Mouse (Mus musculus): ENCODE results near the gene Ampd1. TPM values are rescaled to one million over a fixed set of nuclear protein-coding genes. Genes with fewer than 3 reads are reported as not detected.
"Not testable (repeated sequence)": the region's sequence is repeated elsewhere in the genome, so short reads cannot be mapped to it uniquely, and the experiment has no call there.

Ampd1 gene
- polyA plus RNA-seq, 1 experiment from 2014 or later = not detected

DNA sequence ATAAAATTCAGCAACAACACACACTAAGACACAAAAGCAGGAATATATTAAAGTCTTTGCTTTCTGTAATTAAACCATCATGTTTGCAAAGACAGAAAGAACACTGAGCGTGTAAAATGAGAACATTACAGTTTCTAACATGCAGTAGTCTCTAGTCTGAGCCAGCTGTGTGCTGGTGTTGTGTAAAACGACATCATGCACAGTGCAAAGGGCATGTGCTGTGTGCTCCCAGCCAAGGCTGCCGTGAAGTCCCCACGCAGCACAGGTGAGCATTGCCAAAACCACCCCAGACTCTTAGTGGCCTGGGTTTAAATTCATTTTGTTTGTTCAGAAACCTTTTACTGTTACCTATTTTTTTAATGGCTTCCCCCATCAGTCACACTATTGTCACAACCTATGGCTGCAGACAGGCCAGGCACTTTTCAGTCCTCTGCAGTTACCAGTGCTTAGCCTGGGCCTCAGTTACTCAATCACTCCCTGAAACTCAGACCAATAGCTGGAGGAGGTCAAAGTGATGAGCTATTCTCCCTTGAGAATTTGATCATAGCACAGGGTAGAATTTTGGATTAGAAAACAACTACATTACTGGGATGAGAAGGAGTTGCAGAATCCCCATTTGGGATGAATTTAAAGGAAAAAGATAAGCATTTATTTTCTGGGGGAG is 62.7 kb downstream of the Ampd1 start:
- 75% methylated on average over 4 of the region's 4 CpGs for WGBS
- Histone ChIP-seq H3K9me3 (ENCODE audit: control insufficient read depth, low read length) (no peaks in the 10 kb centered on the region), H3K4me2 (ENCODE audit: low read length) (no peak overlapping the region), H3K36me3 (ENCODE audit: control insufficient read depth, insufficient read depth, low read length) (0 out of 2 replicates have a peak, but pooled peaks cover 3% of the 10 kb centered on the region), H3K9ac (ENCODE audit: low read length) (no peak overlapping the region), H3K27me3 (replicated peaks; ENCODE audit: control insufficient read depth, insufficient read depth, low read length) (no peaks in the 10 kb centered on the region), H3K4me3 (ENCODE audit: low read depth, low read length) (no peak overlapping the region), H3K4me1 (replicated peaks; ENCODE audit: control insufficient read depth, insufficient read depth, low read length) (no peaks in the 10 kb centered on the region), H3K27ac (ENCODE audit: low read depth) (no peak overlapping the region)
- ATAC-seq (replicated peaks; ENCODE audit: low FRiP score, low TSS enrichment, low read depth) (no peak), DNase-seq (ENCODE audit: low spot score) (no peak)

DNA sequence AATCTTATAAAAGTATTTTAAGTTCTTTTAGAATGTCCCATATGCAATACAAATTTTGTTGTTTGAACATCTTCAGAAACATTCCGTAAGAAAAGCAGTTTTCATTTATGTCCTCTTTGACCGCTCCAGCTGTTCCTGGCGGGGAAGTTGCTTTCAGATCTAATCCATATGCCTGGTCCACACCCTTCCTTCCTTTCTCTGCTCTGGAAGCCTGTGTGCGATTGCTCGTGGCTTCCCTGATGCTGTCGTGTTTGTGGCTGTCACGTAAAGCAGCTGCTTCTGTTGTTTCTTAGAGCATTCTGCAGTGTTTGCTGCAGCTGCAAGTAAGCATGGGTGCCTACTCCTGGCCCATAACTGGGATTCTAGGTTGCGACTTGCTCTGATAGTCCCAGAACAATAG is 65.2 kb downstream of the Ampd1 start:
- ATAC-seq (replicated peaks; ENCODE audit: low FRiP score, low TSS enrichment, low read depth) = no peak
- DNase-seq (ENCODE audit: low spot score) = no peak
- Histone ChIP-seq H3K27me3 (replicated peaks; ENCODE audit: control insufficient read depth, insufficient read depth, low read length) (no peaks in the 10 kb centered on the region), H3K9me3 (ENCODE audit: control insufficient read depth, low read length) (no peaks in the 10 kb centered on the region), H3K36me3 (ENCODE audit: control insufficient read depth, insufficient read depth, low read length) (0 out of 2 replicates have a peak, but pooled peaks cover 3% of the 10 kb centered on the region), H3K4me3 (ENCODE audit: low read depth, low read length) (no peak overlapping the region), H3K4me1 (replicated peaks; ENCODE audit: control insufficient read depth, insufficient read depth, low read length) (no peaks in the 10 kb centered on the region), H3K9ac (ENCODE audit: low read length) (no peak overlapping the region), H3K27ac (ENCODE audit: low read depth) (0 out of 2 replicates have a peak overlapping the region, but pooled peaks have one; percentile 19), H3K4me2 (ENCODE audit: low read length) (no peak overlapping the region)
- WGBS = 55% methylated on average over 8 of the region's 8 CpGs

DNA sequence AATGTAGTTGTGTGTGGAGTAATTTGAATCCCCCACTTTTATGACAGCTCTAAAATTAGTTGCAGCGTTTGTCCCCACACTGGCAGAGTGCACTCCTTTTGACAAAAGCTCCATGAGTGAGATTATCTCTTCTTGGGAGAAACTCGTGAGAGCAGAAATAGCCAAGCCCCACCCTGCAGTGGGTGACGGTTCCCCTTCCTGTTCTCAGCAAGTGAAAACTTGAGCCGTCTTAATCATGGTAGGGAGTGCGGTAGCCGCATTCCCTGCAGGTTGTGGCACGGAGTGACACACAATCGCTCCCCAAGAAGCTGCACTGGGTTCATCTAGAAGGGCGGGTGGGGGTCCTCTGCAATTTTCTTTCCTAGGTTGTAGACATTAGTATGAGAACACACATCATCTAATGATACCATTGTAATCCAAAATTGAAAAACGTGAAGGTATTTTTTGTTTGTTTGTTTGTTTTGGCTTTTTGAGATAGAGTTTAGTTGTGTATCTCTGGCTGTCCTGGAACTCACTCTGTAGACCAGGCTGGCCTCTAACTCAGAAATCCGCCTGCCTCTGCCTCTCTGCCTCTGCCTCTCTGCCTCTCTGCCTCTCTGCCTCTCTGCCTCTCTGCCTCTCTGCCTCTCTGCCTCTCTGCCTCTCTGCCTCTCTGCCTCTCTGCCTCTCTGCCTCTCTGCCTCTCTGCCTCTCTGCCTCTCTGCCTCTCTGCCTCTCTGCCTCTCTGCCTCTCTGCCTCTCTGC is 66.5 kb downstream of the Ampd1 start:
- DNase-seq (ENCODE audit: low spot score); H3K4me2 ChIP-seq (ENCODE audit: low read length); H3K9ac ChIP-seq (ENCODE audit: low read length); H3K27ac ChIP-seq (ENCODE audit: low read depth); H3K27me3 ChIP-seq (replicated peaks; ENCODE audit: control insufficient read depth, insufficient read depth, low read length); H3K4me1 ChIP-seq (replicated peaks; ENCODE audit: control insufficient read depth, insufficient read depth, low read length); H3K4me3 ChIP-seq (ENCODE audit: low read depth, low read length); H3K36me3 ChIP-seq (ENCODE audit: control insufficient read depth, insufficient read depth, low read length); ATAC-seq (replicated peaks; ENCODE audit: low FRiP score, low TSS enrichment, low read depth); H3K9me3 ChIP-seq (ENCODE audit: control insufficient read depth, low read length): not testable (repeated sequence)
- WGBS = 61% methylated on average over 11 of the region's 11 CpGs

DNA sequence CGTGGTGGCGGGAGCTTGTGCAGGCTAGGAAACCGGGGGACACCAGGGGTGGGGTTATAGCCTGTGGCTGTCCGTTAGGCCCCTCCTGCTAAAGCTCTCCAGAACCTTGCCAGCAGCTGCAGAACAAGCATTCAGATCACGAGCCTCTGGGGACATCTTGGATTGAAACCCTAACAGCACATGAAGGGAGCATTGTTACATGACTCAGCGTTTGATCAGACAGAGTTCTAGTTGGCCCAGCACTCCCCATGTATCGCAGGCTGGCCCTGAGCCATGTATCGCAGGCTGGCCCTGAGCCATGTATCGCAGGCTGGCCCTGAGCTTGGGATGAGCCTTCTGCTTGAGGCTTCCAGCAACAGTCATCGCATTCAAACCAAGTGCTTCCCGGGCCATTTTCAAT is 67.5 kb downstream of the Ampd1 start:
- H3K4me1 ChIP-seq (replicated peaks; ENCODE audit: control insufficient read depth, insufficient read depth, low read length) = no peaks in the 10 kb centered on the region
- no peaks in the 10 kb centered on the region for H3K27me3 ChIP-seq (replicated peaks; ENCODE audit: control insufficient read depth, insufficient read depth, low read length)
- no peak overlapping the region for H3K9ac ChIP-seq (ENCODE audit: low read length)
- 0 out of 2 replicates have a peak, but pooled peaks cover 3% of the 10 kb centered on the region for H3K36me3 ChIP-seq (ENCODE audit: control insufficient read depth, insufficient read depth, low read length)
- no peak overlapping the region for H3K4me3 ChIP-seq (ENCODE audit: low read depth, low read length)
- no peaks in the 10 kb centered on the region for H3K9me3 ChIP-seq (ENCODE audit: control insufficient read depth, low read length)
- no peak for DNase-seq (ENCODE audit: low spot score)
- H3K4me2 ChIP-seq (ENCODE audit: low read length) = no peak overlapping the region
- WGBS = 93% methylated on average over 11 of the region's 11 CpGs
- no peak overlapping the region for H3K27ac ChIP-seq (ENCODE audit: low read depth)
- ATAC-seq (replicated peaks; ENCODE audit: low FRiP score, low TSS enrichment, low read depth) = no peak

DNA sequence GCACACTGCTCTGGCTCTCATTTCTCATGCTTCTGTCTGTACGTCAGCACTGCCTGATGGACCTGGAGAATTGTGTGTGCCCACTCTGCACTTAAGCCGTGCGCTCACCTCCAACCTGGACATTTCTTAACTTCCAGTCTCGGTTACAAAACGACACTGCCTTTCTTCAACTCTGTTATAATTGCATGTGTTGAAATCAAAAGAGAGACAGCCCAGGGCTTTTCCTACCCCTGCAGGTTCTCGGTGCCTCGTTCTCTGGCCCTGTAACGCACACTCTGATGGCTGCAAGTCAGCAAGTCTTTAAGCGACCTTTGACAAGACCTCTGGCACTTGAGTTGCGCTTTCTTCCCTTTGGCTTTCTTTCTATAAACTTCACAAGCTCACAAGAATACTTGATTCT is 68.6 kb downstream of the Ampd1 start:
- no peak for DNase-seq (ENCODE audit: low spot score)

DNA sequence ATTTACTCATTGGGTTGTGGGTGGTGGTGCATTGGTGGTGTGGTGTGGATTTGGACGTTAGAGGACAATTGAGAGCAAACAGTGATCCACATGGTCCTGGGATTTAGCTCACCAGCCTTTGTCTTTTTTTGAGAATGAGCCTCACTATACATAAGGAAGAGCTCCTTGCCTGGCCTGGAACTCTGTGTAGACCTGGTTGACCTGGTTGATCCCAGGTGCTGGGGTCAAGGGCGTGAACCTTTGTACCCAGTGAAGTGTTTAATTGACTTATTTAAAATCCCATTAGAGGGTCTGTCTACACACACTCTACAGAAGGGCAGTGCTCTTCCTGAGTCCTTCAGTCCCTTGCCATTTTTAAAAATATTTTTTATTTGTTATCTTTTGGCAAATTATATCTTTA is 71.5 kb downstream of the Ampd1 start:
- Histone ChIP-seq H3K36me3 (ENCODE audit: control insufficient read depth, insufficient read depth, low read length) (no peaks in the 10 kb centered on the region), H3K4me1 (replicated peaks; ENCODE audit: control insufficient read depth, insufficient read depth, low read length) (no peaks in the 10 kb centered on the region), H3K27me3 (replicated peaks; ENCODE audit: control insufficient read depth, insufficient read depth, low read length) (no peaks in the 10 kb centered on the region), H3K9me3 (ENCODE audit: control insufficient read depth, low read length) (no peaks in the 10 kb centered on the region), H3K4me3 (ENCODE audit: low read depth, low read length) (no peak overlapping the region), H3K27ac (ENCODE audit: low read depth) (no peak overlapping the region), H3K4me2 (ENCODE audit: low read length) (no peak overlapping the region), H3K9ac (ENCODE audit: low read length) (no peak overlapping the region)
- ATAC-seq (replicated peaks; ENCODE audit: low FRiP score, low TSS enrichment, low read depth) (no peak), DNase-seq (ENCODE audit: low spot score) (no peak)
- 79% methylated on average over 2 of the region's 2 CpGs for WGBS

More for the DNA sequence above, 68.6 kb downstream of the Ampd1 start:
- Histone ChIP-seq H3K9me3 (ENCODE audit: control insufficient read depth, low read length) (no peaks in the 10 kb centered on the region), H3K4me2 (ENCODE audit: low read length) (no peak overlapping the region), H3K27me3 (replicated peaks; ENCODE audit: control insufficient read depth, insufficient read depth, low read length) (no peaks in the 10 kb centered on the region), H3K4me3 (ENCODE audit: low read depth, low read length) (no peak overlapping the region), H3K27ac (ENCODE audit: low read depth) (no peak overlapping the region), H3K9ac (ENCODE audit: low read length) (no peak overlapping the region), H3K36me3 (ENCODE audit: control insufficient read depth, insufficient read depth, low read length) (no peaks in the 10 kb centered on the region), H3K4me1 (replicated peaks; ENCODE audit: control insufficient read depth, insufficient read depth, low read length) (no peaks in the 10 kb centered on the region)
- no peak for ATAC-seq (replicated peaks; ENCODE audit: low FRiP score, low TSS enrichment, low read depth)
- 88% methylated on average over 10 of the region's 10 CpGs for WGBS

DNA sequence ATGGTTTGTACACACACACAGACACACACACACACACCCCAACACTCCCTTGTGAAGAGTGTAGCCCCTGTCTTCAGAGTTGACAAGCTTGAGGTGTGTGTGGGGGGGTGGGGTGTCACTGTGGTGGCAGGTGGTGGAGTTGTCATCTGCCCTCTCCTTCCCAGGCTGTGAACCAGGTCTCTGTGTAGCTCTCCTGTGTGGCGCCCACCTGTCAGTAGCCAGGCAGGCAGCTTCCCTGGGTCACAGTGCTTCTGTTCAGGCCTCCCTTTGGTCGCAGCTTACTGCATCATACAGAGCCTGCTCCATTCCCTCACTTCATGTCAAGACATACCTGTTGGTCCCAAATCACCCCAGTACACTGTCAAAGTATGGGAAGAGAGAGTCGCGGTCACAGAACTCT is 72.0 kb downstream of the Ampd1 start:
- WGBS = 75% methylated on average over 4 of the region's 4 CpGs
- Histone ChIP-seq H3K4me1 (replicated peaks; ENCODE audit: control insufficient read depth, insufficient read depth, low read length) (no peaks in the 10 kb centered on the region), H3K9ac (ENCODE audit: low read length) (no peak overlapping the region), H3K4me2 (ENCODE audit: low read length) (no peak overlapping the region), H3K27ac (ENCODE audit: low read depth) (no peak overlapping the region), H3K4me3 (ENCODE audit: low read depth, low read length) (no peak overlapping the region), H3K36me3 (ENCODE audit: control insufficient read depth, insufficient read depth, low read length) (0 out of 2 replicates have a peak, but pooled peaks cover 3% of the 10 kb centered on the region), H3K9me3 (ENCODE audit: control insufficient read depth, low read length) (no peaks in the 10 kb centered on the region), H3K27me3 (replicated peaks; ENCODE audit: control insufficient read depth, insufficient read depth, low read length) (no peaks in the 10 kb centered on the region)
- DNase-seq (ENCODE audit: low spot score) = no peak
- no peak for ATAC-seq (replicated peaks; ENCODE audit: low FRiP score, low TSS enrichment, low read depth)

DNA sequence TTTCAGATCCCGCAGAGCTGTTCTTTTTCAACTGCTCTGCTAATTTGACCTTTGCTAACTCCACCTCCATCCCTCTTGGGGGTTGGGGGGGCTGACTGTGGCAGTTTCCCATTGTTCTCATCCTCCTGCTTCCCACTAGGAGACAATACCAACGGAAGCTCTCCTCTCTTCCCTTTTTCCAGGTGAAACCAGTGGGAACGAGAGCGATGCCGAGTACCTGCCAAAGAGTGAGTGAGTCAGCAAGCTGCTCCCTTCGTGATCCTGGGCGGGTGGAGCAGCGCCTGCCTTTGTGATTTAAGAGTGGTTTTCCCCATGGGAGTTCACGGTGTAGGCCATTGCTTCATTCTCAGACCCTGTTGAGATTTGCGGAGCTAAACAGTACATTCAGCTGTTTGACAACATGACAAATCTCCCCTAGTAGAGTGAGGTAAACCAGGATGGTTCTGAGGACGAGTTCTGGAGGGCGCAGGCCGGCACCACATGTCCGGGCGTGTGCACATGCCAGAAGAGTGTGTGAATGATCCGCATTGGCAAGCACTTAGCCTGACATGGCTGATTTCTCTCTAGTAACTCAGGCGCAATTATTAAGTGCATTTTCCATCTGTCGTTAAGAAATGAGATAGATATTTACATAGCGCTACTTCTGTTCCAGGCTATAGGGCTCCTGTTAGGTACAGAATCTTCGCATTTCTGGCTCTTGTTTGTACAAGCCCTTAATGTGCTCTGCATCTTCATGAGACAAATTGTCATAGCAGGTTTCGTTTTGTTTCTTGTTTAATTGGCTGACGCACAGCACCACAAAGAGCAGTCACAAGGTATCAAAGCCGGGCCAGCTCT is 72.7 kb downstream of the Ampd1 start:
- no peak for DNase-seq (ENCODE audit: low spot score)

More for the DNA sequence above, 72.7 kb downstream of the Ampd1 start:
- ATAC-seq (replicated peaks; ENCODE audit: low FRiP score, low TSS enrichment, low read depth) = no peak
- H3K27me3 ChIP-seq (replicated peaks; ENCODE audit: control insufficient read depth, insufficient read depth, low read length) = no peaks in the 10 kb centered on the region
- no peak overlapping the region for H3K4me2 ChIP-seq (ENCODE audit: low read length)
- 62% methylated on average over 23 of the region's 23 CpGs for WGBS
- no peak overlapping the region for H3K4me3 ChIP-seq (ENCODE audit: low read depth, low read length)
- H3K9me3 ChIP-seq (ENCODE audit: control insufficient read depth, low read length) = no peaks in the 10 kb centered on the region
- no peaks in the 10 kb centered on the region for H3K4me1 ChIP-seq (replicated peaks; ENCODE audit: control insufficient read depth, insufficient read depth, low read length)
- no peak overlapping the region for H3K9ac ChIP-seq (ENCODE audit: low read length)
- H3K36me3 ChIP-seq (ENCODE audit: control insufficient read depth, insufficient read depth, low read length) = 0 out of 2 replicates have a peak, but pooled peaks cover 4% of the 10 kb centered on the region
- no peak overlapping the region for H3K27ac ChIP-seq (ENCODE audit: low read depth)

All from intestine, embryonic 14.5 days (tissue).